Mouse (Mus musculus) stomach, embryonic 14.5 days (tissue): ENCODE results near the gene Chn2. TPM values are rescaled to one million over a fixed set of nuclear protein-coding genes. Genes with fewer than 3 reads are reported as not detected.
A peak's percentile ranks its signal among the peaks of the same experiment; 100 is the strongest.

Source experiments
- ATAC-seq: fragments of 200-750 bp; cut with Nextera tagmentation; 2 replicates; pipeline ENCODE4 v1.8.0; 2017; ENCODE audit warnings: low read depth, moderate TSS enrichment; ENCODE audit not compliant: insufficient number of reproducible peaks, insufficient read depth, low FRiP score
- H3K27ac ChIP-seq: fragments of 300-500 bp; sonication (generic); 2 replicates; pipeline ENCODE4 v1.5.1; 2014; ENCODE audit warnings: mild to moderate bottlenecking, low read length, moderate library complexity, mixed read lengths
- H3K27me3 ChIP-seq: fragments of 300-500 bp; sonication (generic); 2 replicates; pipeline ENCODE4 v1.6.1; 2014; ENCODE audit warnings: low read length, control low read depth, mixed read lengths; ENCODE audit not compliant: control insufficient read depth, insufficient read depth
- H3K36me3 ChIP-seq: fragments of 300-500 bp; sonication (generic); 2 replicates; pipeline ENCODE4 v1.6.1; 2014; ENCODE audit warnings: mild to moderate bottlenecking, control low read depth, low read length, moderate library complexity, mixed read lengths; ENCODE audit not compliant: control insufficient read depth, insufficient read depth
- H3K4me1 ChIP-seq: fragments of 300-500 bp; sonication (generic); 2 replicates; pipeline ENCODE4 v1.6.1; 2014; ENCODE audit warnings: low read length, control low read depth, mixed read lengths; ENCODE audit not compliant: control insufficient read depth, insufficient read depth
- H3K4me2 ChIP-seq: fragments of 300-500 bp; sonication (generic); replicated peaks from 2 replicates; pipeline ENCODE4 v1.6.1; 2014; ENCODE audit warnings: low read depth, low read length, control low read depth
- H3K4me3 ChIP-seq: fragments of 300-500 bp; sonication (generic); 2 replicates; pipeline ENCODE4 v1.5.1; 2014; ENCODE audit warnings: low read depth, low read length, control low read depth
- H3K9ac ChIP-seq: fragments of 300-500 bp; sonication (generic); replicated peaks from 2 replicates; pipeline ENCODE4 v1.6.1; 2014; ENCODE audit warnings: low read depth, mild to moderate bottlenecking, control low read depth, low read length, moderate library complexity, mixed read lengths
- H3K9me3 ChIP-seq: fragments of 300-500 bp; sonication (generic); 2 replicates; pipeline ENCODE4 v1.6.1; 2016; ENCODE audit warnings: low read depth, low read length, control low read depth; ENCODE audit not compliant: control insufficient read depth
- WGBS: fragments of 180-500 bp; shearing (Covaris S2); extraction: QIAGEN DNeasy Blood & Tissue Kit; methylation state at CpG from one replicate; pipeline ENCODE4 v1.1.7; 2014; 5-methylcytosine and 5-hydroxymethylcytosine counted together
- polyA plus RNA-seq: library from polyadenylated mRNA; unstranded; fragments of >200 nt; fragmentation: Nextera tagmentation; extraction: Ambion mirVana; gene quantifications from 2 replicates; pipeline ENCODE4 v1.2.1, GENCODE M21; 2014

The Chn2 gene
- polyA plus RNA-seq, 1 experiment from 2014 or later, result 19.1 TPM

DNA sequence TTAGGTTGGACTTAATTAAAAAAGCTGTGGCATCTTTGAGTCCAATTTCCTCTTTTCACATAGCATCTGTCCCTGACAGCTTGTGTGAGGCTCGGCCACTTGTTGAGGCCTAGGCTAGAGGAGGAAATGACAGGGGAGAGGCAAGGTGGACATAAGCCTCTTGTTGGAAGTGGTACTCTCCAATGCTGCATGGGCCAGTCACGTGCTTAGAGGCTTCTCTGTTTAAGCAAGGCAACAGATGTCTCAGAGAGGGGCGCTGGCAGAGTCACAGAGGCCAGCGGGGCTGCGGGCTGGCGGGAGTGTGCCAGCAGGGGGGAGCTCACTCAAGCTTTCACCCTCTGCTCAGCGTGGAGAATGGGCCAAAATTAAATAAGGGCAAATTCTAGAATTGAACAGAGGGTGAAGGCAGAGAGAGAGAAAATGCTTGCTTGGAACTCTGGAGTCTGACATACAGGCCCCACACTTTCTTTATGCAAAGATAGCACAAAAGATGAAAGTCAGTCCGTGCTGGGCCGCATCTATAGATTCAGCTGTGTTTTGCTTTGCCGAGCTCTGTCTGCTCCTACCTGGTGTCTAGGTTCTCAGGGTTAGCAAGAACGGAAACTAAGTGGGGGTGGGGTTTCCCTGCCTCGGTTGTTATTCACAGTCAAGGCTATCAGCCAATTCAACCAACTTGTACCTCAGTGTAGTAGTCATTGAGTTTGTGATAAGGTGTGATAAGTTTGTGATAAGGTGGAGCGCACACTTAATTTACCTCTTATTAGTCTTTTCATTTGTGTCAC lies 80.7 kb downstream of the Chn2 start:
- no peaks in the 10 kb centered on the region for H3K36me3 ChIP-seq
- H3K27me3 ChIP-seq, result no peaks in the 10 kb centered on the region
- peak; percentile 33; the same call in 1 of the 2 replicates for ATAC-seq
- H3K4me2 ChIP-seq, result no peak overlapping the region
- no peak overlapping the region for H3K4me3 ChIP-seq
- no peak overlapping the region for H3K27ac ChIP-seq
- no peak overlapping the region for H3K9ac ChIP-seq
- no peaks in the 10 kb centered on the region for H3K9me3 ChIP-seq
- 38% methylated on average over 13 of the region's 13 CpGs for WGBS
- H3K4me1 ChIP-seq, result 0 out of 2 replicates have a peak, but pooled peaks cover 5% of the 10 kb centered on the region

DNA sequence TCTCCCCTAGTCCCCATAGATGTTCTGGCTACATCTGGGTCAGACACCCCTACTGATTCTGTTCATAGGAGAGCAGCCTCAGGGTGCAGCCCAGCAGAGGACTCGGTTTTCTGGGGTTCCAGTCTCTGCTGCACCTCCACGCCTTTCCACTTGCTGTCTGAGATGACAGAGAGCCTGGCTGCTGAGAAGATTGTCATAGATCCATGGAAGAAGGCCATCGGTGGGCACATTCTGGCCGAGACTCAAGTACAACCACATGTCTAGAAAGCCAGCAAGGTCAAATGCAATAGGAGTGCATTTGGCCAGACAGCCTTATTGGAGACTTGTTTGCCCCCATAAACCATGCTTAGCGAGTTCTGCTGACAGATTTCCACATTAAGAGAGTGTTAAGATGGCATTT lies 81.5 kb downstream of the Chn2 start:
- H3K4me3 ChIP-seq, result no peak overlapping the region
- no peaks in the 10 kb centered on the region for H3K36me3 ChIP-seq
- H3K27ac ChIP-seq, result no peak overlapping the region
- H3K4me2 ChIP-seq, result no peak overlapping the region
- no peak for ATAC-seq
- H3K27me3 ChIP-seq, result no peaks in the 10 kb centered on the region
- no peak overlapping the region for H3K9ac ChIP-seq
- H3K4me1 ChIP-seq, result peaks cover 8% of the 10 kb centered on the region
- 89% methylated on average over 5 of the region's 5 CpGs for WGBS
- no peaks in the 10 kb centered on the region for H3K9me3 ChIP-seq

DNA sequence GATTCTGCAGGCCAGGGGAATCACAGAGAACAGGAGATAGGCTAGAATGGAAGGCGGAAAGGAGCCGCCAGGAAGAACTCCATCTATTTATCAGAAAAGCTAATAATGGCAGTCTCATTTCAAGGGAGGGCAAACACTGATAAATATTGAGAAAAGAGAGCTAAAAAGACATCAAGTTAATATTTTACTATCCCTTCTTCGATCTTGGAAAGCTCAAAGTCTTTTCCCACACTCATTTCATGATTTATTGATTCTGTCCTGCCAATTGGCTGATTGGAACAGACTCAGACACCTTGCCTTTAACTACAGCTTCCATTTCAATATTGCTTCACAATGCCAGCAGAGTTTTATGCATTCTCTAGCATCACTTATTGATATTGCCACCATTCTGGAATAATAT lies 85.2 kb downstream of the Chn2 start:
- 69% methylated on average over 3 of the region's 3 CpGs for WGBS
- H3K4me3 ChIP-seq, result no peak overlapping the region
- peaks cover 8% of the 10 kb centered on the region for H3K4me1 ChIP-seq
- no peak for ATAC-seq
- H3K9me3 ChIP-seq, result no peaks in the 10 kb centered on the region
- H3K27me3 ChIP-seq, result no peaks in the 10 kb centered on the region
- no peak overlapping the region for H3K9ac ChIP-seq
- H3K27ac ChIP-seq, result no peak overlapping the region
- H3K36me3 ChIP-seq, result no peaks in the 10 kb centered on the region
- no peak overlapping the region for H3K4me2 ChIP-seq

DNA sequence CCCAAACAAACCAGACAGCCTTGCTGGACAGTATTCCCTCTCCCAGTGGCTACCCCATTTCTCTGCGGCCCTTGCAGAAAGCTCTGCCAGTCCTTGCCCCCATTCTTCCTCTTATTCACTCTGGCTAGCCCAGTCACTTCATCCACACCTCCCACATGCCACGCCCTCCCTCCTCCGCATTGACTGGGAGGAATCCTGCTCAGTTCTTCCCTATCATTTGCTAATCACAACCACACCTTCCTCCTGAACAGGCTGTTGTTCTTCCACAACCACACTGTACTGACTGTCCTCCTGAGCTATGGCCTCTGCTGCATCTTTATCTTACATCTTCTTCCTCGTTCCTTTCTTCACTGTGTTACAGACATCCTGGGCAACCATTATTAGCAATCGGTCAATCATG lies 86.2 kb downstream of the Chn2 start:
- WGBS, result 71% methylated on average over 5 of the region's 5 CpGs
- no peak overlapping the region for H3K27ac ChIP-seq
- H3K4me3 ChIP-seq, result no peak overlapping the region
- no peak overlapping the region for H3K4me2 ChIP-seq
- no peak overlapping the region for H3K9ac ChIP-seq
- H3K36me3 ChIP-seq, result no peaks in the 10 kb centered on the region
- no peak for ATAC-seq
- peaks cover 3% of the 10 kb centered on the region for H3K4me1 ChIP-seq
- no peaks in the 10 kb centered on the region for H3K27me3 ChIP-seq
- no peaks in the 10 kb centered on the region for H3K9me3 ChIP-seq

DNA sequence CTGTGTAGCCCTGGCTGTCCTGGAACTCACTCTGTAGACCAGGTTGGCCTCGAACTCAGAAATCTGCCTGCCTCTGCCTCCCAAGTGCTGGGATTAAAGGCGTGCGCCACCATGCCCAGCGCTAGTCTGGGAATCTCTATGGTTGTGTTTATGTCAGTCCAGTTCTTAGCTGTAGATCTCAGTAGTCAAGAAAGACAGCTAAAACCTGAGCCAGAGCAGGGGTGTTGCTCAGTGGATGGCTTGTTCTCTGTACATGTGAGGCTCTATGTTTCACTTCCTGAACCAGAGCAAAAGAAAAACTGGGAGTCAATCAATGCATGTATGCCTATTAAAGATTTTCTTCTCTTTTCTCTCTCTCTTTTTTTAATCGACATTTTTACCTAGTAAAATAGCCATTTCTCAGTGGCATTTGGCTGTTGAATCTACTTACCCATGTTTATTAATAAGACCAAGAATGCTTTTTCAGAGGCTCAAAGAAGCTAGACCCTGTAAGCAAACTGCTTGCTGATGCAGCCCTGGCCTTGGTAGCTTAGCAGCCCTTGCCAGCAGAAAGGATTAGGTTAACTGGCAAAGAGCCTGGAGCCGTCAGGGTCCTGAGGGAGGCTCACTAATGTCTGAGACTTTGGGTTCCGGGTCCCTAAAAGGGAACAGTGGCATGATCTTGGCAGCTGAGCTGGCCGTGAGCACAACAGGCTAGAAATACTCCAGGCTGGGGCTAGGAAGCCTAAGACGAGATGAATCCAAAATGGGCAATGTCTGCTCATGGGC lies 87.1 kb downstream of the Chn2 start:
- Histone ChIP-seq H3K4me3 (no peak overlapping the region), H3K4me1 (peaks cover 3% of the 10 kb centered on the region), H3K9me3 (no peaks in the 10 kb centered on the region), H3K4me2 (no peak overlapping the region), H3K27me3 (no peaks in the 10 kb centered on the region), H3K9ac (no peak overlapping the region), H3K27ac (no peak overlapping the region), H3K36me3 (no peaks in the 10 kb centered on the region)
- ATAC-seq, result no peak
- 79% methylated on average over 9 of the region's 9 CpGs for WGBS

DNA sequence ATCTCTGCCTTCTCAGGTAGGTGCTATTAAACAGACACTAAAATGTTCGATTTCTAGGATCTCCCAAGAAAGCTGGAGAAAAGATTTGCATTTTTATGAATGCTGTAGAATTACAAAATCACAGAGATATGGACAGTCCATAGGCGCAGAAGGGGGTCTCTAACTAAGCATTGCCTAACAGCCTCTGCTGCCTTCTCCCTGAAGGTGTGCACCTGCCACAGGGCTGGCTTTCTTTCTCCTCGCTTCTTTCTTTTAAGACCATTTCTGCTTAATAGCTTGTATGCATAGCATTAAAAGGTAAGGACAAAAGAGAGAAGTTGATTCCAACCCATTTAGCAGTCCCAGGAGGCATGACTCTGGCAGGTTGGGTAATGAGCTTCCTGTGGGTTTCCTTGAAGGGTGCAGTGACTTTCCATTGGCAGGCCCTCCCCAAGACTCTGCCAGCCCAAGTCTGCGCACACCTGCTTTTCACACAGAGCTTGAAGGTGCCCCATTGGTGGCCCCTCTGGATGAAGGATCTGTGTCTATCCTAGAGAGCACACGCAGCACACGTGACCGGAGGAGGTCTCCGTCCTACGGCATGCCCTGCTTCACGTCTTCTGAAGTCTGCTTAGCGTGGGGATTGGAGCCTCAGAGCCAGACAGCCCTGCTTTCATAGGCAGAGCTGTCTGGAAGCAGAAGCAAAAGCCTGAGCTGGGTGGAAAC lies 87.8 kb downstream of the Chn2 start:
- no peak overlapping the region for H3K4me2 ChIP-seq
- ATAC-seq, result no peak
- 82% methylated on average over 11 of the region's 11 CpGs for WGBS
- no peak overlapping the region for H3K9ac ChIP-seq
- no peak overlapping the region for H3K27ac ChIP-seq
- no peaks in the 10 kb centered on the region for H3K36me3 ChIP-seq
- no peak overlapping the region for H3K4me3 ChIP-seq
- H3K9me3 ChIP-seq, result no peaks in the 10 kb centered on the region
- H3K27me3 ChIP-seq, result no peaks in the 10 kb centered on the region
- peaks cover 3% of the 10 kb centered on the region for H3K4me1 ChIP-seq

DNA sequence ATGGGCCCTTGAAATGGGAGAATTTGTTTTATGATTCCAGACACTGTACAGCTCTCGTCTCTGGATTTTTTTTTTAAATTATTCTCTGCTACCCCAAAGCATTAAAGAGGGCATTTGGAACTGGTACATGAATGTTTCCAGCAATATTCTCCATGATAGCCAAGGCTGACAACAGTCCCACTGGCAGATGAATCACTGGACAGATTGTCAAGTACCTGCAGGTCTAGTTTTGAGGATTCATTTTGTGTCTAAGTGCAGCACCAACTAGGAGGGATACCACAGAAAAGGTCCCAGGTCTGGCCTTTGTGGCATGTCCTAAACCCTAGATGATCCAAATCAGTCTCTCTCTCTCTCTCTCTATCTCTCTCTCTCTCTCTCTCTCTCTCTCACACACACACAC lies 89.3 kb downstream of the Chn2 start:
- H3K4me2 ChIP-seq, result no peak overlapping the region
- 83% methylated on average over 1 of the region's 1 CpGs for WGBS
- H3K9me3 ChIP-seq, result no peaks in the 10 kb centered on the region
- ATAC-seq, result no peak
- no peaks in the 10 kb centered on the region for H3K36me3 ChIP-seq
- H3K27ac ChIP-seq, result no peak overlapping the region
- no peak overlapping the region for H3K4me3 ChIP-seq
- no peak overlapping the region for H3K9ac ChIP-seq
- H3K27me3 ChIP-seq, result no peaks in the 10 kb centered on the region
- peaks cover 3% of the 10 kb centered on the region for H3K4me1 ChIP-seq

DNA sequence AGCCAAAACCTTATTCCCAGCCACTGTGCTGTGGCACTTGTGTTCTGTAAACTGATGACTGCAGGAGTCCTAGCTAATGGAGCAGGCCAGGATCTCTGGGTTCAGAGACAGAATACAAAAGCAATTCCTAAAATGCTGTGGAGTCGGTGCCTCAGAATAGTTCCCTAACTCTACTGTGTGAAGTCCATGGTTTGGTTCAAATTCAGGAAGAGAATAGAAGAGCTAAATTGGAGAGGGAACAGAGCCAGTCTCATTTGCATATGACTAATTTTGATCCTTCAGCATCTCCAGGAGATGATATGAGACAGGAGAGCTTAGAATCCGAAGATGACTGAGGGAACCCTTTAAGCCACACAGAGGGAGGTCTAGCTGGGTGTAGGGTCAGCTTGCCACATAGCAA lies 90.2 kb downstream of the Chn2 start:
- Histone ChIP-seq H3K4me2 (no peak overlapping the region), H3K9me3 (no peaks in the 10 kb centered on the region), H3K4me1 (peaks cover 3% of the 10 kb centered on the region), H3K27ac (no peak overlapping the region), H3K36me3 (no peaks in the 10 kb centered on the region), H3K27me3 (no peaks in the 10 kb centered on the region), H3K9ac (no peak overlapping the region), H3K4me3 (no peak overlapping the region)
- WGBS, result 76% methylated on average over 2 of the region's 2 CpGs
- no peak for ATAC-seq
